Comparison of ENCODE assay signal across 8 mouse cellular contexts in genomic region chr6:59020346-59020745, GRCm38 (mm10). TPM values are rescaled to one million over a fixed set of nuclear protein-coding genes. Genes with fewer than 3 reads are reported as not detected.
DNase-seq lines count a peak whose midpoint lies in the region; ATAC-seq and TF ChIP-seq lines count a peak whose summit lies in the region.

No protein-coding gene starts in this region.

- peak; percentile 49; the same call in 1 of the 2 replicates for TF ChIP-seq CTCF in bone marrow, adult 2 months (IDR thresholded peaks at IDR 0.05; ENCODE audit: control insufficient read depth, insufficient read depth, low read length)

- intact Hi-C loops in heart, postnatal 10 days (cut with DNase I): loop anchor here (1.0 kb wide), 1 partner anchor 160 kb away; no protein-coding TSS in a partner anchor
- intact Hi-C loops in heart, postnatal 25 days (cut with DNase I): loop anchor here (1.0 to 5.0 kb wide), 3 partner anchors 53 to 160 kb away; no protein-coding TSS in a partner anchor
- intact Hi-C loops in left cerebral cortex, postnatal 4 days (cut with DNase I): loop anchor here (10.0 kb wide), 1 partner anchor 164 kb away; no protein-coding TSS in a partner anchor

- H3K4me3 ChIP-seq in bone marrow, adult 2 months (replicated peaks; ENCODE audit: control insufficient read depth, low read depth, low read length): no peak overlapping the region

- no peak for TF ChIP-seq POLR2A in bone marrow, adult 2 months (IDR thresholded peaks at IDR 0.05; ENCODE audit: borderline replicate concordance, control insufficient read depth, low read depth, low read length)

- ATAC-seq in erythroid progenitor cell, adult 5-6 weeks (replicated peaks; ENCODE audit: low FRiP score, poor library complexity, severe bottlenecking): no peak

- H3K4me1 ChIP-seq in bone marrow, adult 2 months (ENCODE audit: control insufficient read depth, insufficient read depth, low read length): no peaks in the 10 kb centered on the region

- WGBS in bone marrow, adult 2 months: 61% methylated on average over 2 of the region's 2 CpGs

- no peak overlapping the region for H3K27ac ChIP-seq in bone marrow, adult 2 months (ENCODE audit: control insufficient read depth, insufficient read depth, low read depth, low read length, poor library complexity)

- peak; percentile 52 to 56 for DNase-seq in heart, postnatal 10 days
- DNase-seq in heart, postnatal 25 days (ENCODE audit: low spot score): no peak
- DNase-seq in A20 (ENCODE audit: low read depth, low spot score): peak; percentile 30
- peak; percentile 53 to 73 for DNase-seq in lung, adult 18-20 months
- no peak for DNase-seq in T-cell, adult 2 months (ENCODE audit: low spot score)
- DNase-seq in left cerebral cortex, postnatal 4 days: no peak

RNA-seq across cellular contexts. Expression of gene Fam13a, which starts 4.0 kb away (rescaled TPM):
- total RNA-seq in heart, postnatal 10 days (2021): 10 to 100 TPM; 16.8 to 17.6 TPM
- total RNA-seq in heart, postnatal 25 days (2021): 10 to 100 TPM; 21.2 to 27.4 TPM
- 0.68 and 1.6 TPM in 2 replicates for polyA plus RNA-seq in bone marrow, adult 2 months (2011; ENCODE audit: insufficient read depth, insufficient read length, low replicate concordance, missing spikeins)
- total RNA-seq in erythroid progenitor cell, adult 5-6 weeks (2015; ENCODE audit: low replicate concordance): 2.1 TPM in 1 of 2 replicates, not detected in the other
- not detected in 2 replicates for total RNA-seq in erythroid progenitor cell, adult 5-6 weeks (2017; ENCODE audit: low replicate concordance)
- total RNA-seq in left cerebral cortex, postnatal 4 days (2021): 10 to 100 TPM in 1 of 2 experiments, 1 to 10 TPM in 1; 10.0 to 12.5 TPM

Comparison
In these comparisons a context has a peak if more than half of its experiments do, and no peak if none do; other contexts are left out.
1. DNase-seq: peak in heart, postnatal 10 days (2 of 2), A20 (single experiment) and lung, adult 18-20 months (2 of 2); none in heart, postnatal 25 days (single experiment), T-cell, adult 2 months (single experiment) and left cerebral cortex, postnatal 4 days (single experiment).